ENCODE assay signal across 19 mouse cellular contexts in genomic region chr5:88642786-88643185, GRCm38 (mm10). TPM values are rescaled to one million over a fixed set of nuclear protein-coding genes. Genes with fewer than 3 reads are reported as not detected.
DNase-seq lines count a peak whose midpoint lies in the region; ATAC-seq and TF ChIP-seq lines count a peak whose summit lies in the region.
"Had no signal": no experiment of that assay in that cellular context is flagged by ENCODE, and none has a peak within 500 bp of the region (broad histone marks: within the 10 kb centered on the region; RNA-seq: fewer than 3 reads in every experiment).

No protein-coding gene starts in this region.

- H3K4me1 ChIP-seq in kidney, embryonic 14.5 days (ENCODE audit: control insufficient read depth, insufficient read depth, low read length), result no peaks in the 10 kb centered on the region
- peaks cover 7% of the 10 kb centered on the region for H3K4me1 ChIP-seq in liver, embryonic 15.5 days (replicated peaks)
- H3K4me1 ChIP-seq in lung, adult 2 months (ENCODE audit: control insufficient read depth, insufficient read depth, low read length), result no peaks in the 10 kb centered on the region
- H3K4me1 ChIP-seq: forebrain, embryonic 13.5 days; heart, embryonic 13.5 days; hindbrain, embryonic 15.5 days; lung, embryonic 15.5 days; midbrain, embryonic 13.5 days; neural tube, embryonic 12.5 days had no signal

- 87% methylated on average over 9 of the region's 9 CpGs for WGBS in kidney, embryonic 14.5 days
- 56% methylated on average over 9 of the region's 9 CpGs for WGBS in liver, embryonic 15.5 days (ENCODE audit: insufficient replicate concordance)
- WGBS in lung, adult 2 months, result 66% methylated on average over 9 of the region's 9 CpGs

- peak; percentile 28 to 52 for DNase-seq in kidney, adult 8-10 months
- peak; percentile 71 for DNase-seq in adrenal gland, postnatal 10 days
- peak; percentile 76 for DNase-seq in adrenal gland, postnatal 14 days
- DNase-seq in lung, postnatal 4 days, result no peak
- DNase-seq in lung, adult 2 months, result no peak
- no peak for DNase-seq in layer of hippocampus, postnatal 25 days (ENCODE audit: extremely low spot score in 1 of 2, low spot score in 1 of 2)
- DNase-seq: cerebellum, adult 8-10 months; layer of hippocampus, adult 9-11 months; right cerebral cortex, postnatal 25 days; thymus, adult 2 months had no signal

- ATAC-seq in kidney, embryonic 14.5 days (ENCODE audit: low FRiP score, low TSS enrichment), result no peak
- ATAC-seq in liver, embryonic 15.5 days (ENCODE audit: insufficient read depth), result peak; percentile 34; the same call in 1 of the 2 replicates
- ATAC-seq: forebrain, embryonic 13.5 days; midbrain, embryonic 13.5 days had no signal

- H3K9ac ChIP-seq in kidney, embryonic 14.5 days (ENCODE audit: low read depth, low read length), result no peak overlapping the region
- H3K9ac ChIP-seq in liver, embryonic 15.5 days, result no peak overlapping the region
- H3K9ac ChIP-seq: forebrain, embryonic 13.5 days; heart, embryonic 13.5 days; hindbrain, embryonic 15.5 days; lung, embryonic 15.5 days; midbrain, embryonic 13.5 days; neural tube, embryonic 12.5 days had no signal

- TF ChIP-seq CTCF in lung, adult 2 months (IDR thresholded peaks at IDR 0.05; ENCODE audit: insufficient read depth, low read length), result no peak

- TF ChIP-seq POLR2A in lung, adult 2 months (IDR thresholded peaks at IDR 0.05; ENCODE audit: borderline replicate concordance, extremely low read depth, low read depth, low read length), result no peak

- no peaks in the 10 kb centered on the region for H3K27me3 ChIP-seq in kidney, embryonic 14.5 days (ENCODE audit: control insufficient read depth, insufficient read depth, low read length)
- no peaks in the 10 kb centered on the region for H3K27me3 ChIP-seq in liver, embryonic 15.5 days
- H3K27me3 ChIP-seq: forebrain, embryonic 13.5 days; heart, embryonic 13.5 days; hindbrain, embryonic 15.5 days; lung, embryonic 15.5 days; midbrain, embryonic 13.5 days; neural tube, embryonic 12.5 days had no signal

- no peak overlapping the region for H3K4me3 ChIP-seq in kidney, embryonic 14.5 days (ENCODE audit: low read length)
- no peak overlapping the region for H3K4me3 ChIP-seq in liver, embryonic 15.5 days (replicated peaks)
- no peak overlapping the region for H3K4me3 ChIP-seq in lung, adult 2 months (replicated peaks; ENCODE audit: extremely low read depth, low read depth, low read length)
- H3K4me3 ChIP-seq: forebrain, embryonic 13.5 days; heart, embryonic 13.5 days; hindbrain, embryonic 15.5 days; lung, embryonic 15.5 days; midbrain, embryonic 13.5 days; neural tube, embryonic 12.5 days had no signal

- H3K36me3 ChIP-seq in kidney, embryonic 14.5 days (ENCODE audit: control insufficient read depth, insufficient read depth, low read length), result peaks cover 51% of the 10 kb centered on the region
- H3K36me3 ChIP-seq in liver, embryonic 15.5 days (replicated peaks), result peaks cover 28% of the 10 kb centered on the region

- no peaks in the 10 kb centered on the region for H3K9me3 ChIP-seq in kidney, embryonic 14.5 days (ENCODE audit: control insufficient read depth, low read length)
- H3K9me3 ChIP-seq in liver, embryonic 15.5 days (replicated peaks), result no peaks in the 10 kb centered on the region
- H3K9me3 ChIP-seq: forebrain, embryonic 13.5 days; heart, embryonic 13.5 days; hindbrain, embryonic 15.5 days; lung, embryonic 15.5 days; midbrain, embryonic 13.5 days; neural tube, embryonic 12.5 days had no signal

- no peak overlapping the region for H3K4me2 ChIP-seq in kidney, embryonic 14.5 days (replicated peaks; ENCODE audit: low read depth, low read length)
- H3K4me2 ChIP-seq in liver, embryonic 15.5 days, result no peak overlapping the region
- H3K4me2 ChIP-seq: forebrain, embryonic 13.5 days; heart, embryonic 13.5 days; hindbrain, embryonic 15.5 days; lung, embryonic 15.5 days; midbrain, embryonic 13.5 days; neural tube, embryonic 12.5 days had no signal

- H3K27ac ChIP-seq in kidney, embryonic 14.5 days (ENCODE audit: low read depth, low read length), result no peak overlapping the region
- no peak overlapping the region for H3K27ac ChIP-seq in liver, embryonic 15.5 days (replicated peaks)
- H3K27ac ChIP-seq: forebrain, embryonic 13.5 days; heart, embryonic 13.5 days; hindbrain, embryonic 15.5 days; kidney, postnatal 0 days; lung, embryonic 15.5 days; midbrain, embryonic 13.5 days; neural tube, embryonic 12.5 days had no signal

RNA-seq across cellular contexts. Expression of gene Grsf1, which starts 33.2 kb away (rescaled TPM):
- polyA plus RNA-seq in kidney, embryonic 14.5 days (2014; fragmentation: Nextera tagmentation; extraction: Ambion mirVana), result 59.6 and 78.4 TPM in 2 replicates
- total RNA-seq in adrenal gland, postnatal 10 days (2021), result 100 to 1,000 TPM; 144 to 156 TPM
- 151 and 153 TPM in 2 replicates for total RNA-seq in adrenal gland, postnatal 14 days (2021)
- 25.6 and 26.7 TPM in 2 replicates for polyA plus RNA-seq in liver, embryonic 15.5 days (2015; fragmentation: Nextera tagmentation; extraction: Ambion mirVana)
- polyA plus RNA-seq in lung, adult 2 months (2012; rRNA removed), result 20.1 and 23.5 TPM in 2 replicates
- total RNA-seq in layer of hippocampus, postnatal 25 days (2021), result 10 to 100 TPM; 94.2 to 98.6 TPM

Comparison
In these comparisons a context has a peak if more than half of its experiments do, and no peak if none do; other contexts are left out.
1. DNase-seq: peak in kidney, adult 8-10 months (2 of 2), adrenal gland, postnatal 10 days (single experiment) and adrenal gland, postnatal 14 days (single experiment); none in lung, postnatal 4 days (0 of 2), lung, adult 2 months (single experiment) and layer of hippocampus, postnatal 25 days (0 of 2).